Mouse (Mus musculus): ENCODE data around the gene Cfap221. TPM values are rescaled to one million over a fixed set of nuclear protein-coding genes. Genes with fewer than 3 reads are reported as not detected.

Gene Cfap221
- total and polyA plus RNA-seq, 3 experiments: not detected

GRCm38 (mm10) chr1:119931421-119932150, 65.4 kb downstream of the Cfap221 start:
- Histone ChIP-seq H3K4me1 (ENCODE audit: control insufficient read depth in 1 of 2, insufficient read depth in 2 of 2, low read length in 2 of 2) (no peaks in the 10 kb centered on the region), H3K27me3 (ENCODE audit: control insufficient read depth in 1 of 2, insufficient read depth in 2 of 2, low read length in 2 of 2) (peaks cover 0 to 2% of the 10 kb centered on the region in 2 experiments; a peak in 1 of 4 replicates), H3K9ac (ENCODE audit: control insufficient read depth, low read depth, low read length, poor library complexity, severe bottlenecking) (no peak overlapping the region), H3K36me3 (ENCODE audit: control insufficient read depth in 1 of 2, insufficient read depth in 2 of 2, low read length in 2 of 2) (no peaks in the 10 kb centered on the region), H3K27ac (ENCODE audit: control insufficient read depth, low read depth, low read length) (no peak overlapping the region), H3K4me3 (ENCODE audit: control insufficient read depth in 1 of 2, insufficient read depth in 1 of 2, low read depth in 2 of 2, low read length in 2 of 2) (no peak overlapping the region), H3K79me2 (ENCODE audit: control insufficient read depth, insufficient read depth, low read length, poor library complexity) (no peaks in the 10 kb centered on the region), H3K9me3 (replicated peaks; ENCODE audit: insufficient read depth, low read length) (no peaks in the 10 kb centered on the region)
- no peak for DNase-seq (ENCODE audit: low read depth, low spot score)
- no peak for TF ChIP-seq ZNF384 (IDR thresholded peaks at IDR 0.05; ENCODE audit: low read depth, low read length)
- TF ChIP-seq ZMIZ1 (IDR thresholded peaks at IDR 0.05; ENCODE audit: low read depth, low read length): no peak
- no peak for TF ChIP-seq POLR2A (IDR thresholded peaks at IDR 0.05; ENCODE audit: control insufficient read depth in 1 of 2, insufficient read depth in 1 of 2, low read depth in 1 of 2, low read length in 2 of 2, poor library complexity in 1 of 2)
- no peak for TF ChIP-seq ETS1 (IDR thresholded peaks at IDR 0.05; ENCODE audit: low read depth, low read length)
- no peak for TF ChIP-seq CTCF (IDR thresholded peaks at IDR 0.05 in 2 of 3, conservative IDR thresholded peaks at IDR 0.05 in 1 of 3; ENCODE audit: control insufficient read depth in 1 of 3, insufficient read depth in 1 of 3, low read depth in 2 of 3, low read length in 3 of 3, poor library complexity in 1 of 3, severe bottlenecking in 1 of 3)
- no peak for TF ChIP-seq JUND (IDR thresholded peaks at IDR 0.05; ENCODE audit: low read depth, low read length)
- no peak for TF ChIP-seq TBP (IDR thresholded peaks at IDR 0.05; ENCODE audit: low read depth, low read length)
- no peak for TF ChIP-seq MYB (IDR thresholded peaks at IDR 0.05; ENCODE audit: low read depth, low read length)
- TF ChIP-seq NRF1 (IDR thresholded peaks at IDR 0.05; ENCODE audit: insufficient read depth, low read depth, low read length, poor library complexity, severe bottlenecking): no peak
- no peak for TF ChIP-seq TAL1 (IDR thresholded peaks at IDR 0.05; ENCODE audit: low read length)
- TF ChIP-seq SIN3A (IDR thresholded peaks at IDR 0.05; ENCODE audit: low read length): no peak
- TF ChIP-seq MAFK (IDR thresholded peaks at IDR 0.05; ENCODE audit: borderline replicate concordance, low read depth, low read length): no peak
- no peak for TF ChIP-seq USF2 (IDR thresholded peaks at IDR 0.05; ENCODE audit: borderline replicate concordance in 1 of 2, insufficient read depth in 1 of 2, low read depth in 1 of 2, low read length in 2 of 2)
- TF ChIP-seq ZKSCAN1 (IDR thresholded peaks at IDR 0.05; ENCODE audit: low read depth, low read length): no peak
- TF ChIP-seq UBTF (IDR thresholded peaks at IDR 0.05; ENCODE audit: borderline replicate concordance, insufficient read depth, low read depth, low read length): no peak
- no peak for TF ChIP-seq CHD1 (IDR thresholded peaks at IDR 0.05; ENCODE audit: low read depth, low read length)
- TF ChIP-seq POLR2AphosphoS2 (IDR thresholded peaks at IDR 0.05; ENCODE audit: low read length): no peak
- no peak for TF ChIP-seq MEF2A (IDR thresholded peaks at IDR 0.05; ENCODE audit: extremely low read depth, insufficient replicate concordance, low read depth, low read length, poor library complexity, severe bottlenecking)
- TF ChIP-seq MAZ (IDR thresholded peaks at IDR 0.05; ENCODE audit: low read depth, low read length): no peak

- no peaks in the 10 kb centered on the region for H3K79me2 ChIP-seq (ENCODE audit: control insufficient read depth, insufficient read depth, low read length, poor library complexity)
- H3K4me3 ChIP-seq (ENCODE audit: control insufficient read depth in 1 of 2, insufficient read depth in 1 of 2, low read depth in 2 of 2, low read length in 2 of 2): no peak overlapping the region
- H3K4me1 ChIP-seq (ENCODE audit: control insufficient read depth in 1 of 2, insufficient read depth in 2 of 2, low read length in 2 of 2): no peaks in the 10 kb centered on the region
- H3K36me3 ChIP-seq (ENCODE audit: control insufficient read depth in 1 of 2, insufficient read depth in 2 of 2, low read length in 2 of 2): no peaks in the 10 kb centered on the region
- no peak for TF ChIP-seq UBTF (IDR thresholded peaks at IDR 0.05; ENCODE audit: borderline replicate concordance, insufficient read depth, low read depth, low read length)
- TF ChIP-seq EP300 (IDR thresholded peaks at IDR 0.05; ENCODE audit: low read depth in 1 of 2, low read length in 2 of 2): no peak
- peak; percentile 40 for TF ChIP-seq ZC3H11A (IDR thresholded peaks at IDR 0.05; ENCODE audit: low read depth, low read length)
- TF ChIP-seq RAD21 (IDR thresholded peaks at IDR 0.05; ENCODE audit: low read depth, low read length): peak; percentile 72
- no peak for TF ChIP-seq MYC (IDR thresholded peaks at IDR 0.05; ENCODE audit: low read depth, low read length)
- TF ChIP-seq POLR2AphosphoS2 (IDR thresholded peaks at IDR 0.05; ENCODE audit: low read length): no peak
- no peak for TF ChIP-seq JUND (IDR thresholded peaks at IDR 0.05; ENCODE audit: low read depth, low read length)
- TF ChIP-seq CTCF (IDR thresholded peaks at IDR 0.05 in 2 of 3, conservative IDR thresholded peaks at IDR 0.05 in 1 of 3; ENCODE audit: control insufficient read depth in 1 of 3, insufficient read depth in 1 of 3, low read depth in 2 of 3, low read length in 3 of 3, poor library complexity in 1 of 3, severe bottlenecking in 1 of 3): peak in 2 of 3 experiments; percentile 21 to 70; a peak in 3 of 6 replicates
- TF ChIP-seq SMC3 (IDR thresholded peaks at IDR 0.05; ENCODE audit: low read depth, low read length): peak; percentile 65
- peak; percentile 33 for DNase-seq (ENCODE audit: low read depth, low spot score)
- no peak overlapping the region for H3K9ac ChIP-seq (ENCODE audit: control insufficient read depth, low read depth, low read length, poor library complexity, severe bottlenecking)
- H3K27ac ChIP-seq (ENCODE audit: control insufficient read depth, low read depth, low read length): no peak overlapping the region
- no peaks in the 10 kb centered on the region for H3K9me3 ChIP-seq (replicated peaks; ENCODE audit: insufficient read depth, low read length)
- H3K27me3 ChIP-seq (ENCODE audit: control insufficient read depth in 1 of 2, insufficient read depth in 2 of 2, low read length in 2 of 2): no peaks in the 10 kb centered on the region; a peak in 1 of 4 replicates
Measured at GRCm38 (mm10) chr1:119929715-119930114, 67.3 kb downstream of the Cfap221 start.

Data from MEL (cell line).